Mouse (Mus musculus) thymus, postnatal 36 days (tissue): ENCODE data around the gene Caprin1.

Experiments used
- DNase-seq, 2 experiments: peaks; one replicate each; pipeline ENCODE4 v3.0.0; 2022; ENCODE audit warnings: mixed read lengths in 2 of 2

Gene Caprin1

GRCm38 (mm10) chr2:103797491-103798009 lies at the start of gene Caprin1:
Gene Caprin1 (minus strand): TSS chr2:103797649.
- DNase-seq: peak; percentile 92 to 93

GRCm38 (mm10) chr2:103846875-103847274 lies 49.4 kb upstream of the Caprin1 start:
- no peak for DNase-seq

- DNase-seq: no peak
Observed at GRCm38 (mm10) chr2:103846271-103846670, 48.8 kb upstream of the Caprin1 start.

GRCm38 (mm10) chr2:103844016-103844415 lies 46.6 kb upstream of the Caprin1 start:
- DNase-seq: no peak

- no peak for DNase-seq
Observed at GRCm38 (mm10) chr2:103843321-103843720, 45.9 kb upstream of the Caprin1 start.

GRCm38 (mm10) chr2:103842299-103842698 lies 44.9 kb upstream of the Caprin1 start:
- no peak for DNase-seq

GRCm38 (mm10) chr2:103838483-103838882 lies 41.0 kb upstream of the Caprin1 start:
- no peak for DNase-seq

- DNase-seq: no peak
Observed at GRCm38 (mm10) chr2:103837166-103837565, 39.7 kb upstream of the Caprin1 start.

GRCm38 (mm10) chr2:103835614-103836395 lies 38.4 kb upstream of the Caprin1 start:
- DNase-seq: no peak

- no peak for DNase-seq
Observed at GRCm38 (mm10) chr2:103833816-103834445, 36.5 kb upstream of the Caprin1 start.

- DNase-seq: no peak
Observed at GRCm38 (mm10) chr2:103832899-103833298, 35.5 kb upstream of the Caprin1 start.

GRCm38 (mm10) chr2:103828900-103829299 lies 31.5 kb upstream of the Caprin1 start:
- DNase-seq: no peak

- DNase-seq: no peak
Observed at GRCm38 (mm10) chr2:103824916-103825315, 27.5 kb upstream of the Caprin1 start.

- DNase-seq: no peak
Observed at GRCm38 (mm10) chr2:103822560-103822959, 25.1 kb upstream of the Caprin1 start.

- DNase-seq: no peak
Observed at GRCm38 (mm10) chr2:103817145-103817895, 19.9 kb upstream of the Caprin1 start.

GRCm38 (mm10) chr2:103815976-103816375 lies 18.5 kb upstream of the Caprin1 start:
- no peak for DNase-seq

GRCm38 (mm10) chr2:103811465-103812191 lies 14.2 kb upstream of the Caprin1 start:
- DNase-seq: no peak

- no peak for DNase-seq
Observed at GRCm38 (mm10) chr2:103810412-103810811, 13.0 kb upstream of the Caprin1 start.

- no peak for DNase-seq
Observed at GRCm38 (mm10) chr2:103808466-103808865, 11.0 kb upstream of the Caprin1 start.

- no peak for DNase-seq
Observed at GRCm38 (mm10) chr2:103803770-103804530, 6.5 kb upstream of the Caprin1 start.

GRCm38 (mm10) chr2:103802422-103802821 lies 5.0 kb upstream of the Caprin1 start:
- no peak for DNase-seq
